Mouse (Mus musculus) hindlimb bud, embryonic 11.5 days (tissue): ENCODE data around the gene Polr2h.
"Not testable (repeated sequence)": the region's sequence is repeated elsewhere in the genome, so short reads cannot be mapped to it uniquely, and the experiment has no call there.

Experiments
- DNase-seq: peaks from one replicate; pipeline ENCODE4 v3.0.0-alpha.2; 2012; ENCODE audit warnings: low read depth, low spot score; ENCODE audit errors: extremely low spot score

The Polr2h gene

DNA sequence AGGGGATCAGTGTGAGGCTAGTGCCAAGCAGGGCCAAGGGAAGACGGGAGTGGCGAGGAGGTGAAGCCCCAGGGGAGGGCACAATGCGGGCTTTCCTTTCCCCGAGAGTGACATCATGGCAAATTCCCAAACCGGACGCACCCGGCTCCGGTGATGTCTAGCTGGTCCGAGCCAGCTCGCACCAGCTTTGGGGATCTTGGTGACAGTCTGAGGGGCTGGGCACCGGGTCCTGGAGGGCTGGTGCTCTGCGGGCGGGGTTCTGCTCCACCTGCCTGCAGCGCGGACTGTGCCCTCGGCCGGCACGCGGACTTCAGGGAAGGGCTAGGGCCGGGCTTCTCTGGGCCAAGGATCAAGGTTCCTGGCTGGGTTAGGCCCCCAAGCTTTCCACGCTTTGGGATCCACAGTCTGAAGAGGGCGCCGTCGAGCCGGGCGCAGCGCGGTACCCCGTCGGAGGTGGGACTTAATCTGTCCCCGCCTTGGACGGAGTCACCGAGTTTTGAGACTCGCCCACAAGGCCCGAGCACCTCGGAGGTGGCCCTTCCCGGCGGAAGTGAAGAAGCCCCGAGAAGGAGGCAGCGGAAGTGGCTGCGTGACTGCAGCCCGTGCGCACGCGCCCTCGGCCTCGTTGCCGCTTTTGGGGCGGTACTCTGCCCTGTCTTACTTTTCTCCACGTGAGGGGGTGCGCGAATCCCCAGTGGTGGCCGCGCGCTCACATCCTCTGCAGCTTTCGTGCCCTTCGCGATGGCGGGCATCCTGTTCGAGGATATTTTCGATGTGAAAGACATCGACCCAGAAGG is at the start of gene Polr2h, which contains the start of gene Clcn2:
Polr2h (plus strand) TSS at position 485 of the 797 bp plus-strand sequence.
Clcn2 (minus strand) TSS at position 566 of the 797 bp plus-strand sequence.
- DNase-seq = peak; percentile 81

DNA sequence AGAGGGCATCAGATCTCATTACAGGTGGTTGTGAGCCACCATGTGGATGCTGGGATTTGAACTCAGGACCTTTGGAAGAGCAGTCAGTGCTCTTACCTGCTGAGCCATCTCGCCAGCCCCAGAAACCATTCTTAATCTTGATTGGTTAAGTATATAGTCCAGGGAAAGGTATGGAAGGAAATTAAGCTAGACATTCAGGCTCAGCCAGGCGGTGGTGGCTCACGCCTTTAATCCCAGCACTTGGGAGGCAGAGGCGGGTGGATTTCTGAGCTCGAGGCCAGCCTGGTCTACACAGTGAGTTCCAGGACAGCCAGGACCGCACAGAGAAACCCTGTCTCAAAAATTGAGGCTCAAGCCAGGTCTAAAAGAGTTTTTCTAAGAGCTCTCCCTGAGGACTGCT is 49.5 kb upstream of the Polr2h start, which contains the start of gene Eif4g1:
Eif4g1 (plus strand) TSS at position 301 of the 400 bp plus-strand sequence.
- DNase-seq = not testable (repeated sequence)

DNA sequence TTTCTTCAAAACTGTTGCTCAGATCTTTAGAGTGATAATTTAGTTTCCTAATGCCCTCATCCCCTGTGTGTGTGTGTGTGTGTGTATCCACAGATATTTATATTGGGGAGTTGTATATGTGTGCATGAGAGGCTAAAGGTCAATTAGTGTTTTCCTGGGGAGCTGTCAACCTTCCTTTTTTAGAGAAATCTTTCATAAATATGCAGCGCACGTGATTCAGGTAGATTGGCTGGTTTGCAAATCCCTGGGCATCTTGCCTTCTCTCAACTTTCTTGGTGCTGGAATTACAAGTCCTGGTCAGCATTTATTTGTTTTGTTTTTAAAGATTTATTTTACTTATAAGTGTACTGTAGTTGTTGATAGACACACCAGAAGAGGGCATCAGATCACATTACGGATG is 47.2 kb upstream of the Polr2h start:
- no peak for DNase-seq

DNA sequence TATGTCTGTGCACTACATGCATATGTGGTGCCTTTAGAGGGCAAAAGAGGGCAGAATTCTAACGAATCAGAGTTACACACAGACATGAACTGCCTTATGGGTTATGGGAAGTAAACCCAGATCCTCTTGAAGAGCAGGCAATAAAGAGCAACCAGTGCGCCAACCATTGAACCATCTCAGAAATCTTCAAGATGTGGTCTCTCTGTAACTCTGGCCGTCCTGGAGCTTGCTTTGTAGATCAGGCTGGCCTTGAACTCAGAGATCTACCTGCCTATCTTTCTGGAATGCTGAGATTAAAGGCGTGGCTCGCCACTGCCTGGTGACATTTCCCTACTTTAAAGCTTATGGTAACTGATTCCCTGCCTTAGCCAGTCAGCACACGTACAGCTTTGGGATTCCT is 45.6 kb upstream of the Polr2h start:
- DNase-seq = no peak

DNA sequence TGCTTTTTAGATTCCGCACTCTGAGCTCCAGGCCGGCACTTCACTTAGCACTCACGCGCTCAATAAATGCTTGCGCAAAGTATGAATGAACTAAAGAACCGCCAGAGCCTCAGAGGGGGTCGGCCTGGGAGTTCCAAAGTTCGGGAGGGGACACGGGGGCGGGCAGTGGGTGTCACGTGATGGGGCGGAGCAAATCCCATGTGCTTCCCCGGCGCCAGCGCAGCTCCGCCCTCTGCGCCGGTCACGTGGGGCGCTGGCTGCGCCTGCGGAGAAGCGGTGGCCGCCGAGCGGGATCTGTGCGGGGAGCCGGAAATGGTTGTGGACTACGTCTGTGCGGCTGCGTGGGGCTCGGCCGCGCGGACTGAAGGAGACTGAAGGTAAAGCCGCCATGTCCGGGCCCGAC is 45.0 kb upstream of the Polr2h start:
- DNase-seq = peak; percentile 75

DNA sequence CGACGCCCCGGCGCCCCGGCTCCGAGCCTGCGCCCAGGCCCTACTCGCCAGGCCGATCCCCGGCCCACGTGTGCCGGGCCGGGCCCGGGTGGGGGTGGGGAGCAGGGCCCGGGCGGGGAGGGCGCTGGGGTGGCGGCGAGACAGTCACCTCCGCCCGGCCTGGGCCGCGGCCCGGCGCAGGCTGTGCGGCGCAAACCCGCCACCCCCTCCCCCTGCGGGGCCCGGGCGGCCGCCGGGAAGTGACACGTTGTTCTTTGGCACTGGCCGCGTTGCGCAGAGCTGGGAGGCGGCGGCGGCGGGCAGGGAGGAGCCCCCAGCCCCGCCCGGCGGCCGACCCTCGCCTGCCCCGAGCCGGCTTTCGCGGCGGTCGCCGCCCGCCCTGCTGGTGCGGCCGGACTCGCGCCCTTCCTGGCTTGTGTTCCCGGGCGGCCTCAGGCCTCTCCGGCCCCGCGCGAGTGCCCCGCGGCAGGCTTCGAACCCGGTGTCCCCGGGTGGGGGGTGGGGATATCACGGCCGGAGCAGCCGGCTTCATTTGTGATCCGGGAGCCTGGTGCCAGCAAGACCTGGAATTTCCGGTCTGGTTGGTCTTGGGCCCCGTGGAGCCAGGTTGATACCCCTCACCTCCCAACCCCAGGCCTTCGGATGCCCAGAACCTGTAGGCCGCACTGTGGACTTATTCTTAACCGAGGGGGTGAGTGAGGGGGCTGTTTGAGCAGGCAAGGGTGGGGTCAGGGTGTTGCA is 44.3 kb upstream of the Polr2h start:
- DNase-seq = no peak

DNA sequence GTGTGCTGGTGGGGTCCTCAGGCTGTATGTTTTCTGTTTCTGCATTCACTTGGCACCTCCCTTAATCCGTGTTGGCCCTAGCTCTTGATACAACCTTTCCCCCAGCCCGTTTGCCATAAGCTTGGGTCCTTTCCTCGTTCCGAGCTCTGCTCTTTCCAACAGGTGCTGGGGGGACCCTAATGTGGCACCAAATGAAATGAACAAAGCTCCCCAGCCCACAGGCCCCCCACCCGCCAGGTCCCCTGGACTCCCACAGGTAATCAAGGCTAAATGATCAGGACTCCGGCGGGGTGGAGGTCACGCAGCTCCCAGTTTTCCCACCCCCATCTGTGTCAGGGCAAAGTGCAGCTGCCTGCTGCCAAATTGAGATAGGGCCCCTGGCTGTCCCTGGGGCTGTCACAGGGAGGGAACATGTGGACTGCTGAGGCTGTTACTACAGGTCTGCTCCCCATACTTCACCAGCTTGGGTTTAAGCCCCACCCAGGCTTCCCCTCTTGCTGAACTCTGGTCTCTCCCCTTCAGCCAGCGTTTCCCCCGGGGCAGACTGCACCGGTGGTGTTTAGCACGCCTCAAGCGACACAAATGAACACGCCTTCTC is 43.7 kb upstream of the Polr2h start:
- DNase-seq = no peak

DNA sequence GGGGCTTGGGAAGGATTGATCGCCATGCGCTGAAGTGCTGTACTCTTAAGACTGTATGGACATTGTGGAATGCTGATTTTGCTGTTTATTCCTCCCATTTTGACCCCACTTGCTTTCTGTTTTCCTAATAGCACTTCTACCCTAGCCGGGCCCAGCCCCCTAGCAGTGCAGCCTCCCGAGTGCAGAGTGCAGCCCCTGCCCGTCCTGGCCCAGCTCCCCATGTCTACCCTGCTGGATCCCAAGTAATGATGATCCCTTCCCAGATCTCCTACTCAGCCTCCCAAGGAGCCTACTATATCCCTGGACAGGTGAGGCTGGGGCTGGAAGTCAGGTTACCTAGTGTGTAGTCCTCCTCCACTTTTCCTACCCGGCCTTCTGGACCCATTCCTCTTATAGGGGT is 42.3 kb upstream of the Polr2h start:
- DNase-seq = no peak

DNA sequence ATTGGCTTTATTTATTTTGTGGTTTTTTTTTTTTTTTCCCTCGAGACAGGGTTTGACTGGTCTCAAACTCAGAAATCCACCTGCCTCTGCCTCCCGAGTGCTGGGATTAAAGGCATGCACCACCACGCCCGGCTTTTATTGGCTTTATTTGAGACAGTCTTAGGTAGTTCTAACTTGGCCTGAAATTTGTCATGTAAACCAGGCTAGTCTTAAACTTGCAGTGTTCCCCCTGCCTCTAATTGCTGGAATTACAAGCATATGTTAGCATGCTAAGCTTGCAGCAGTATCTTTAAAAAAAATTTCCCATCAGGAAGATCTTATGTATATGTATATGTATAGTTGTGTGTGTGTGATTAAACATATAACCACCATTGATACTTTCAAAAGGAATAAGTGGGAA is 40.8 kb upstream of the Polr2h start:
- DNase-seq = no peak

DNA sequence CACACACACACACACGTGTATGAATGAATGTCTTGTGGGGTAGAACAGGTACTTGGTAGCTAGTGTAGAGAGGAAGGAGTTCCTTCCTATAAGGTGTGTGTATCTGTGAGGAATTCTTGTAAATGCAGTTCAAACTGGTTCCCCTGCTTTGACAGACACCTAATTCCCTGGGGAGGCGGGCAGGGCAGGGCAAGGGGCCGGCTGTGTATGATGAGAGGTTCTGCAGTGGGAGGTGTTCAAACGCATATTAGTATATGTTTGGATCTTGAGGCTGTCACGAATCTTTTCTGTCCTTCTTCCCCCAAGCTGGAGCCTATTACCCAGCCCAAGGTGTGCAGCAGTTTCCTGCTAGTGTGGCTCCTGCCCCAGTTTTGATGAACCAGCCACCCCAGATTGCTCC is 40.1 kb upstream of the Polr2h start:
- no peak for DNase-seq

DNA sequence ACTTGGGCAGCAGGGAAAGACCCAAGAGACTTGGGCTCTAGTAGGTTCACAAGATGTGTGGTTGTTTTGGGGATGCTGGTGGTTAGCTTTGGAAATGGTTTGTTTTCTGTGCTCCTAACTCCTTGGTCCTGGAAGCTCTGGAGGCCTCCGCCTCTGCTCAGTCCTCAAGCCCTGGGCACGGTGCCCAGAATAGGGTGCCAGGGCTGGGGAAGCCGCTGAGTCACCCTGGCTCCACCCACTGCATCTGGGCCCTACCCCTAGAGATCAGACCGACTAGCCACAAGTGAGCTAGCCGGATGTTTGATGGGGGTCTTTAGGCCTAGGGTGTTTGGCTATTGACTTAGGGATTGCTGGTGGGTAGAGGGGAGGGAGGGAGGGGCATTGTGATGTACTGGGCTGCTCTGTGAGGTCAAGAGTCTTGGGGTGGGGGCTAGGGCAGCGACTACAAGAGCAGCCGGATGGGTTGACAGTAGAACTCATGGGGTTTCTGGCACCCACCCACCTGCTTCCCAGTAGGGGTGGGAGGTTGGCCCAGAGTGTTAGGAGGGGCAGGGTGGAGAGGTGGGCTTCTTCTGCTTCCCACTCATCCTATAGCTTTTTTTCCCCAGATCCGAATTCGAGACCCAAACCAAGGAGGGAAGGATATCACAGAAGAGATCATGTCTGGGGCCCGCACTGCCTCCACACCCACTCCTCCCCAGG is 39.3 kb upstream of the Polr2h start:
- no peak for DNase-seq

DNA sequence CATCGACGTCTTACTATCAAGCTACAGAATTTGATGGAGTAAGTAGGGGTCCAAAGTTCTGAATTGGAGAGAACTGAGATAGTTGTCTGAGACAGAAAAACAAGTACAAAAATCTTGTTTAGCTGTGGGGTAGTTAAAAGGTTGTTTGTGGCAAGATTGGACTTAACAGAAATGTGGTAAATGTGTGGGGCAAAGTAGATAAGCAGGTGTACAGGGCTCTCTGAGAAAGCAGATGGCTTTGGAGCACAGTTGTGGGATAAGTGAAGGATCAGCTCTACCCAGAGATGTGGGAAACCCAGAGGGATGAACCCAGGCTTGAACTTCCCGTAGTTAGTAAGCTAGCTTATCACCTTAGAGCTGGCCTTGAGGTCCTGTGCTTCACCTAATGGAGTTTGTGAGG is 26.7 kb upstream of the Polr2h start:
- DNase-seq = no peak

DNA sequence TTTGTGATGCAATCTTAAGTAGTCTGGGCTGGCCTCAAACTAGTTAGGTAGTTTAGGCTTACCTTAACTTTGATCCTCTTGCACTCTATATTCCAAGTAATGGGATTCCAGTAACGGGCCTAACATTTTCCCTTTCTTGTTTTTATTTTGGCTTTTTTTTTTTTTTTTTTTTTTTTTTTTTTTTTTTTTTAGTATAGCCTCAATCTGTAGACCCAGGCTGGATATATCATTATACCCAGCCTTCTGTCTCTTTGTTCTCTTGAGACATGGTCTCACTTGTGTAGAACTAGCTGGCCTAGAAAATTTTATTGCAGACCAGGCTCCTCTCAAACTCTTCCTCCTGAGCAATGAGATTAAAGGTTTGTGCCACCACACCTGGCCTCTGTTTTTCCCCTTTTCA is 25.8 kb upstream of the Polr2h start:
- no peak for DNase-seq

DNA sequence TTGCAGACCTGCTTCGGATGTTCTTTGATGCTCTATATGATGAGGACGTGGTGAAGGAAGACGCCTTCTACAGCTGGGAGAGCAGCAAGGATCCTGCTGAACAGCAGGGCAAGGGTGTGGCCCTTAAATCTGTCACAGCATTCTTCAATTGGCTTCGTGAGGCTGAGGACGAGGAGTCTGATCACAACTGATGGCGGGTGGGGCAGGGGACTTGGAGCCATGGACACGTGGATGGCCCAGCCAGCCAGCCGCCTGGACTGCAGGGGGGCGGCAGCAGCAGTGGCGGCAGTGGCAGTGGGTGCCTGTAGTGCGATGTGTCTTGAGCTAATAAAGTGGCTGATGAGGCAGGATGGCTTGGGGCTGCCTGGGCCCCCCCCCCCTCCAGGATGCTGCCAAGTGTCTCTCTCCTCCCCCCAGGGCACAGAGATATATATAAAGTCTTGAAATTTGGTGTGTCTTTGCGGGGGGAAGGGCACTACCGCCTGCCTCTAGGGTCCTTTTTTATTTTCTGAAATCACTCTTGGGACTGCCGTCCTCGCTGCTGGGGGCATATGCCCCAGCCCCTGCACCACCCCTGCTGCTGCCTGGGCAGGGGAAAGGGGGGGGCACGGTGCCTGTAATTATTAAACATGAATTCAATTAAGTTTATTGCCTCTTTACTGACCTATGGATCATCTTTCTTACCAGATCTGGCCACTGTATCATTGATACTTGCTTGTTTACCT is 25.1 kb upstream of the Polr2h start:
- no peak for DNase-seq

DNA sequence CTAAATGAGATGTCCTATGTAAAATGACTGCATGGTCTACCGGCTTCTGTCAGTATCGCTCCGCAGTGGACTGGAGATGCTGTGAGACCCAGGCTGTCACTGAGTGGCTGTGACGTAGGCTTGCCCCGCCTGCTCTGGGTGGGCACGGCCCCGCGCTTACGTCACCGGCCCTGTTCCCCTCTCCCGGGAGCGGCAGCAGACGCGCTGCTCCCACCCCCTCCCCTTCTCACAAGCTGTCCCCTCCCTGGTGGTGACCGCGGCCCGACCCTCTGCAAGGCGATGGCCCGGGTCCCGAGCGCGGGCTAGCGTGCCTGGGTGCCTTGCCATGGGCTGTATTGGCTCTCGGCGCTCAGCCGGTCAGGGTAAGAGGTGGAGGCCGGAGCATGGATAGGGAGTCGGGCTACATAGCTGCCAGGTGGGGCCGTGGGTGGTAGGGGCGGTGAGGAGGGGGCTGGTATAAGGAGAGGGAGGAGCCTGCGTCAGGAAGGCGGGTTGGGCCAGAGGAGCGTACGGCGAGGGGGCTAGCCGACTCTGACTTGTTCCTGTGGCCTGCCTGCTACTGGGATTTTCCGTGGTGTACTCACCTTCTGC is 24.3 kb upstream of the Polr2h start, which contains the start of gene Fam131a:
Fam131a (plus strand) TSS at position 131 of the 591 bp plus-strand sequence.
- DNase-seq = peak; percentile 68

DNA sequence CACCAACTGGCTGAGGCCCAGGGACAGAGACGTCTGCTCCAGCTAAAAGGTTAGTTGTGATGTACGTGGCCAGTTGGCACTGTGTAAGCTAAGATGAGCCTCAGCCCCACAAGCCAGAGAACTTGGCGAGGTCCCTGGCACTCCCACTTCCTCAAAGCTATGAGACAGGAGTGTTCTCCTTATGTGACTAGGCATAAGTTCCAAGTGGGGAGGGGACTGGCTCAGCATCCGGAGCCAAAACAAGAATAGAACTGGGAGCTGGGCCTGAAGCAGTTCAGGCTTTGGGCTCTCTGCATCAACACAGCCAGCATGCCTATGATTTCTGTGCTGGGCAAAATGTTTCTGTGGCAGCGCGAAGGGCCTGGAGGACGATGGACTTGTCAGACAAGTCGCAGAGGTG is 22.7 kb upstream of the Polr2h start:
- no peak for DNase-seq

DNA sequence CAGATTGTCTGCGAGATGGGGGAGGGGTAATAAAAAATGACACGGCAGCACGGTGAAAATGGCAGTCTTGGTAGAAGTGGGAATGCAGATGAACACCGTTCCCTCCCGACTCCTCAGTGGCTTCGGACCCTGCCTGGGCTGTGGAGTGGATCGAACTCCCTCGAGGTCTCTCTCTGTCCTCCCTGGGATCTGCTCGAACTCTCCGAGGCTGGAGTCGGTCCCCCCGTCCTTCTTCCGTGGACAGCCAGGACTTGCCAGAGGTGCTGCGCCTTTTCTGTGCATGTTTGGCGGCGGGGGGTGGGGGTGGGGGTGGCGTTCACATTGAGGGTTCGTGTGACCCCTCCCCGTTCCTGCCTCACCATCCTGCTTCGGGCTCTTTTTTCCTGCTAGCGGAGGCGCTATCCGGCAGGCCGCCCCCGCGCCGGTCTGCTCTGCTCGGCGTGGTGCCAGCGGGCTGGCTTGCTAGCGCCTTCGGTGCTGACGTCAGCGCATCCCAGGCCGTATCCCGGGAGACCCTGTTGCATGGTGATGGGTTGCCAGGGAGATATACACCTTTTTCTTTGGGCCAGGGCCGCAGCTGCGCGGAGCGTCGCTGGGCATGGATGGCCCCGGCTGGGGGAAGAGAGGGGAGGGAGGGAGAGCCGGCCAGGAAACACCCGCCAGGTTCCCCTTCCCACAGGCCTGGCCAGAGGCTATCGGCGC is 21.7 kb upstream of the Polr2h start:
- DNase-seq = no peak

DNA sequence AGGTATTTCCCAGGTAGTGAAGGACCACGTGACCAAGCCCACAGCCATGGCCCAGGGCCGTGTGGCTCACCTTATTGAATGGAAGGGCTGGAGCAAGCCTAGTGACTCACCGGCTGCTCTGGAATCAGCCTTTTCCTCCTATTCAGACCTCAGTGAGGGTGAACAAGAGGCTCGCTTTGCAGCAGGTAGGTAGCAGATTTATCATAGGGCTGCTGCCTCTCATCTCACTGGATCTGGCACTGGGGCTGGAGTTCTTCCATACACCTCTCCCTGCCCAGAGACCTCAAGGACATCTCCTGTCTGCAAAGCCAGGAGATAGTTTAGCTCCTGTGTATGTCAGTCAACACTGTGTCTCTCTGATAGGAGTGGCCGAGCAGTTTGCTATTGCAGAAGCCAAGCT is 18.2 kb upstream of the Polr2h start:
- DNase-seq = no peak

DNA sequence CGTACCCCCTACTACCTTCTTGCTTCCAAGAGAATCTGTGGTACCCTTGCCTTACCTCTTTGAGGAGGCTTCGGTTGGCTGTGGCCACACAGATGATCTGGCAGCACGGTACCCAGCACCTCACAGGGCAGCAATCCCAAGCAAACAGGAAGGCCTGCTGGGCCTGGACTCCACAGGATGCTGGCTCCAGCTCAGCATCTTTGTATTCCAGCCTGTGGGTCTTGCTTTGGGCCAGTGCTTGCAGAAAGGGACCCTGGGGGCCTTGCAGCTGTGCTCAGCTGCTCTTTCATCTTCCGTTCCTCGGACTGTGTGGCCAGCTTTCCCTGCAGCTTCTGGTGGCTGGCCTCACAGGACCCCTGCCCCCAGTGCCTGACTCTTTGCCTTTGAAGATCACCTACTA is 17.4 kb upstream of the Polr2h start:
- DNase-seq = no peak

DNA sequence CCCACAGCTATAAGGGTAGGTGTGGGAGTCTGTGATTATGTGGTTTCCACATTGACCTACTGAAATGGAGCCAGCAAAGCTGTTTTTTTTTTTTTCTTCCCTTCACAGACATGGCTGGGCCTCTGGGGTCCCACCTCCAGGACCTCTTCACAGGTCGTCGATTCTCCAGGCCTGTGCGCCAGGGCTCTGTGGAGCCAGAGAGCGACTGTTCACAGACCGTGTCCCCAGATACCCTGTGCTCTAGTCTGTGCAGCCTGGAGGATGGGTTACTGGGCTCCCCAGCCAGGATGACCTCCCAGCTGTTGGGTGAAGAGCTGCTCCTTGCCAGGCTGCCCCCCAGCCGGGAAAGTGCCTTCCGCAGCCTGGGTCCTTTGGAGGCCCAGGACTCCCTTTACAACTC is 16.1 kb upstream of the Polr2h start:
- DNase-seq = no peak
